Mouse (Mus musculus): ENCODE measurements around the gene Supt16.
A peak's percentile ranks its signal among the peaks of the same experiment; 100 is the strongest.

The Supt16 gene

DNA sequence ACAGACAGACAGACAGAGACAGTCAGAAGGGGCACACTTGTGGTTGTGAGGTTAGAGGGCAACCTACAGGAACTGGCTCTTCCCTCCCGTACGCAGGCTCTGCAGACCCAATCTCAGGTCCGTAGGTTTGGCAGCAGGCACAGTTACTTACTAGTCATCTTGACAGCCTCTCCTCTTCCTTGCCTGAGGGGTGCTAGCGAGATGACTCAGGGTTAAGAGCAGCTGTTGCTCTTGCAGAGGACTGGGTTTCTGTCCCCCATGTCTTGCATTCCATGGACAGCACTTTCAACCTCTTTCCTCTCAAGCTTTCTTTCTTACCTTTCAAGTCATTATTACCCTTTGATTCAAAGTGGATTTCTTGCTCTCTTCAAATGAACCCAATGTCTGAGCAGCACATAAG, 53.1 kb downstream of the Supt16 start:
- no peak for DNase-seq

- peak; percentile 24 for DNase-seq
These were observed 55.6 kb downstream of the Supt16 start for GRCm38 (mm10) chr14:52141445-52142127.

- DNase-seq: no peak
These were observed 56.4 kb downstream of the Supt16 start for GRCm38 (mm10) chr14:52140577-52141444.

DNA sequence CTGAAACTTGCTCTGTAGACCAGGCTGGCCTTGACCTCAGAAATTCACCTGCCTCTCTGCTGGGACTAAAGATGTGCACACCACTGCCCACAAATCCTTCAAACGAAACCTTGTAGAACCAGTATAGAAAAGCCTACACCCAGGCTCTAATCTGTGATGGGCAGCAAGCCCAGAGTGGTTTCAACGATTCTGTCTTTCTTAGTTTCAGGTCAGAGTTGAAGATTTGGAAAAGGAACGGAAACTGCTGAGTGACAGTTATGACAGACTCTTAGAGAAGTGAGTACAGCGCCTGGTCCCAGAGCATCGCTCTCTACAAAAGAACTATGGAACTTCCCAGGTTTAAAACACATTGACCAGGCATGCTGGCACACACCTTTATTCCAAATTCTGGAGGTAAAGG, 63.6 kb downstream of the Supt16 start:
- DNase-seq: no peak

DNA sequence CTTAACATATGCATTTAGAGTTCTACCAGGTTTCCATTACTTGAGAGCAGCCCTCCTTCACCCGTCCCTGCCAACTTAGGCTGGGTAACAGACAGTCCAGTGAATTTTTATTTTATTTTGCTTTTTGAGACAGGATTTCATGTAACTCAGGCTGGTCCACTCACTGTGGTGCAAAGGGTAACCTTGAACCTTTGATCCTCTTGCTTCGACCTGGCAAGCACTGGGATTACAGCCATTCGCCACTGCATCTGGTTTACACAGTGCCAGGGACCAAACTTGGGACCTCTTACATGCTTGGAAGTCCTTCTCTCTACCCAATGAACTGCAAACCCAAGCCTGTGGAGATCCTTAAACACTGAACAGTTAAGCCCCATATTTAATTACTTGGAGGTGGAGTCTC, 72.6 kb downstream of the Supt16 start:
- no peak for DNase-seq

- peak; percentile 78 for DNase-seq
These were observed 73.3 kb downstream of the Supt16 start for GRCm38 (mm10) chr14:52123918-52124317.

- no peak for DNase-seq
These were observed 77.0 kb downstream of the Supt16 start for GRCm38 (mm10) chr14:52120169-52120568.

DNA sequence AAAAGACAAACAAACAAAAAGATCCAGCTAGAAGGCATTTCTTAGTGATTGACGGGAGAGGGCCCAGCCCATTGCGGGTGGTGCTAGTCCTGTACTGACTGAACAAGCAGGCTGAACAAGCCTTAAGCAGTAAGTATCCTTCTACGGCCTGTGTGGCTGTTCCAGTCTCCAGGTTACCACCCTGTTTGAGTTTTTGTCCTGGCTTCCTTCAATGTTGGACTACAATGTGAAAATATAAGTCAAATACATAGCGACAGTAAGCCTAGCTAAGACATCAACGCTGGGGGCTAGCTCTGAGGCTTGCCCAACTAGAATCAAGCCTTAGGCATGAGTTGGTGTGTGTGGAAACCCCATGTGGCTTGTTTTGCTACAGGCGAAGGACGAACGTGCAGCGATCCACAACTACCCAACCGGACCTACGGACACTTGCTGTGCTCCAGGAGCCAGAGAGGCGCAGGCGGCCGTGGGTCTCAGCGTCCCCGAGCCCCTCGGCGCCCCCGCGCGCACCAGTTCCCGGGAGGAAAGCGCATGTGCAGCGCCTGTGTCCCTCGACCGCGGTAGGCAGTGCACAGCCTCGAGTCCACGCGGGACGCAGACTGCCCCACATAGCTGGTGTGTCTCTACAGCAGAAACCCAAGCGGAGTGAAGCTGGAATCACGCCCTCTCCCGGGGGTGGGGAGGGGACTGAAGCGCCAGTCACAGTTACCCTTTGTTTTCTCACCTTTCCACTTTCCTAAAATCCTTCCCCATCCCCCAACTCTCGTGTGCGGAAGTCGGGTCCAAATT, 78.2 kb downstream of the Supt16 start:
- peak; percentile 65 for DNase-seq

DNA sequence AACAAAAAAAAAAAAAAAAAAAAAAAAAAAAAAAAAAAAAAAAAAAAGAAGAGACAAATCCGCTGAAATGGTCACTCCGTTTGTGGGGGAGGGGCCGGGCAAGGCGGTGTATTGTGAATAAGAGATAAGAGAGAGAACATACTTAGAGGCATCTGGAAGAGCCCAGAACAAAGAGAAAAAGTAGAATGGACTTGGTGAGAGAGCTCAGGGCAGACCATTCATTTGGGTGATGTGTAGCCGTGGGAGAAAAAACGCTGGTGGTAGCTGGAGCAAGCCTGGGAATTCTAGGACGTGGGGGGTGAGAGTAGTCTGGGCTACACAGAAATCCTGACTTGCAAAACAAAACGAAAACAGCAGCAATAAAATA, 78.8 kb downstream of the Supt16 start:
- DNase-seq: no peak

GRCm38 (mm10) chr14:52117241-52117640, 80.0 kb downstream of the Supt16 start:
- no peak for DNase-seq

DNA sequence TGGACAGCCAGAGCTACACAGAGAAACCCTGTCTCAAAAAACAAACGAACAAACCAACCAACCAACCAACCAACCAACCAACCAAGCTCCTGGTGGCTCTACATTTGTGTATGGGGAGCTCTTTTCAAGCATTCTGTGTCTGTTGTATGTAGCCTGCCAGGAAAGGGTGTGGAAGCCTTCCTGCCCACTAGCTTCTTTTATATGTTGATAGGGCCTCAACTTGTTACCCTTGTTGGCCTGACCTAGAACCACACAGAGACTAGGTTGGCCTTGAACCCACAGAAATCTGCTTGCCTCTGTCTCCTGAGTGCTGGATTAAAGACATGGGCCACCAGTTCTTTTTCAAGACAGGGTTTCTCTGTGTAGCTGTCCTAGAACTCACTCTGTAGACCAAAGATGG, 83.1 kb downstream of the Supt16 start:
- DNase-seq: no peak
